Mouse (Mus musculus) forebrain, embryonic 15.5 days (tissue): ENCODE data around the gene Pdik1l. TPM values are rescaled to one million over a fixed set of nuclear protein-coding genes. Genes with fewer than 3 reads are reported as not detected.

Experiments used
- ATAC-seq: fragments of 200-750 bp; cut with Nextera tagmentation; replicated peaks from 2 replicates; pipeline ENCODE4 v1.8.0; 2017; ENCODE audit warnings: mild to moderate bottlenecking, moderate TSS enrichment, moderate library complexity
- H3K27ac ChIP-seq: fragments of 300-500 bp; sonication (generic); replicated peaks from 2 replicates; pipeline ENCODE4 v1.5.1; 2015; ENCODE audit warnings: mild to moderate bottlenecking, inconsistent platforms
- H3K27me3 ChIP-seq: fragments of 300-500 bp; sonication (generic); 2 replicates; pipeline ENCODE4 v1.6.1; 2015; ENCODE audit warnings: inconsistent platforms
- H3K36me3 ChIP-seq: fragments of 300-500 bp; sonication (generic); 2 replicates; pipeline ENCODE4 v1.6.1; 2015; ENCODE audit warnings: mild to moderate bottlenecking, inconsistent platforms
- H3K4me1 ChIP-seq: fragments of 300-500 bp; sonication (generic); 2 replicates; pipeline ENCODE4 v1.6.1; 2015; ENCODE audit warnings: inconsistent platforms
- H3K4me2 ChIP-seq: fragments of 300-500 bp; sonication (generic); replicated peaks from 2 replicates; pipeline ENCODE4 v1.6.1; 2015; ENCODE audit warnings: mild to moderate bottlenecking, inconsistent platforms
- H3K4me3 ChIP-seq: fragments of 300-500 bp; sonication (generic); 2 replicates; pipeline ENCODE4 v1.5.1; 2015; ENCODE audit warnings: mild to moderate bottlenecking, inconsistent platforms
- H3K9ac ChIP-seq: fragments of 300-500 bp; sonication (generic); replicated peaks from 2 replicates; pipeline ENCODE4 v1.6.1; 2015; ENCODE audit warnings: mild to moderate bottlenecking, inconsistent platforms
- H3K9me3 ChIP-seq: fragments of 300-500 bp; sonication (generic); 2 replicates; pipeline ENCODE4 v1.6.1; 2016; ENCODE audit warnings: inconsistent platforms
- WGBS: fragments of 180-500 bp; shearing (Covaris S2); methylation state at CpG from one replicate; pipeline ENCODE4 v1.1.7; 2015; ENCODE audit warnings: mixed read lengths; 5-methylcytosine and 5-hydroxymethylcytosine counted together
- polyA plus RNA-seq: library from polyadenylated mRNA; unstranded; fragments of >200 nt; fragmentation: Nextera tagmentation; extraction: Ambion mirVana; gene quantifications from 2 replicates; pipeline ENCODE4 v1.2.1, GENCODE M21; 2015

Gene Pdik1l
- polyA plus RNA-seq, 1 experiment from 2014 or later: 41.0 TPM

DNA sequence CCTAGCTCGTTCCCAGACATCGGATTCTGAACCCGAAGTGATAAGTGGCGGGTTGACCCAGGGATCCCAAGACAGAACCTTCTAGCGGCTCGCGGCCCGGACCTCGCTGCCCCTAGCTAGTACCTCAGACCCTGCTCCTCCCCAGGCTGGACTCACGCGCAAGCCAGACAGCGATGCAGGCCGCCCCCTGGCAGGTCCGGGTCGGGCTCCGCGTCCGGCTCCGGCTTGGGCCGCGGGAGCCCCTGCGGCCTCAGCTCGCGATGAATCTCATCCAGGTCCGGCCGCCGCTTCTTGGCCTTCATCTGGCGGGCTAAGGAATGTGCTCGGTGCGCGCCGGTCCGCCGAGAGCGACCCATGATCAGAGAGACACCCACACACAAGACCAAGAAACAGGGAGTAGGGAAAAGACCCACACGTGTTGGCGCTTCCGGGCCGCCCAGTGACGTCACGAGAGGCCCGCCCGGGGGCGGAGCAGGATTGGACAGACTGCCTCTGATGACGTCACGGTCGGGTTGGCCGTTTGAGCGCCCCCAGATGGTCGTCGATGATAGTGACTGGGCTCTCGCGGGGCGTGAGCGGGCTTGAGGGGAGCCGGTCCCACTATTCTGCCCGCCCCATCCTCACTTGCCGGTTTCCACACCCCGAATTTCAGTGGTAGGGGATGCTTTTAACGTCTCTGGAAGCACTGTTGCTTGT is 42.4 kb downstream of the Pdik1l start, which contains the start of gene Zfp593:
Zfp593 (minus strand) TSS at position 445 of the 696 bp plus-strand sequence.
- peak; percentile 73 for ATAC-seq
- H3K9me3 ChIP-seq: no peaks in the 10 kb centered on the region
- under 1% methylated on average over 60 of the region's 60 CpGs for WGBS
- H3K9ac ChIP-seq: peak within 1 kb of the TSS; percentile 88
- peaks cover 34% of the 10 kb centered on the region for H3K4me1 ChIP-seq
- H3K36me3 ChIP-seq: no peaks in the 10 kb centered on the region
- H3K4me2 ChIP-seq: peak within 1 kb of the TSS; percentile 97
- H3K27me3 ChIP-seq: peaks cover 33% of the 10 kb centered on the region
- peak within 1 kb of the TSS; percentile 84 for H3K4me3 ChIP-seq
- no peak within 1 kb of the TSS; the same call in 1 of the 2 replicates for H3K27ac ChIP-seq

DNA sequence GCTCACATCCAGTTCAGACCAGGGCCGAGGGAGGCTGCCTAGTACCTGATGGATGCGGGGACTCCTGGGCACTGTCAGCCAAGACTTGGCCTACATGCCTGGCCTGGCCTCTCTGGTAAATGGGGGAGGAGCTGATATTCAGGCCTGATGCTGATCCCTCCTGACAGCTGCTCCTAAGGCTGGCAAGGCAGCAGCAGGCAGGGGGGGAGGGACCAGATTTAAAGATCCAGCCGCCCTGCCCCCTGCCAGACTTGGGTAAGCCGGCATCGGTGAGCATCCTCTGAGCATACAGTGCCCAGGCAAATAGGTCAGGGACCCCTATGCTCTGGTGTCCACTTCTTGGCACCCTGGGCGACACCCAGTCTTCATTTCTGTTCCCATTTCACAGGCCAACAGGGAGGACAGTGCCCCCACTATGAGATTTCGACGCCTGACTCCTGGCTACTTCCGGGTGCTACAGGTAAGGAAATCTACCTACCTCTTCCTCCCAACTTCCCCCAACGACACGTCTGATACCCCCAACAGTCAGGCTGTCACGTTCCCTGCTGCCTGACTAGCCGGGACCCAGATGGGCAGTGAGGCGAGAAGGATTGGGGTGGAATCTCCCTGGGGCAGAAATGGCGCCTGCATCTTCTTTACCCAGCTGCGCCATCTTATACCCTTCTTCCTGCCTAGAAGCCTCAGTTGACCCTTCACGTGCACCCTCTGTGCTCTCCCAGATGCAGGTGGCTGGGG is 44.0 kb downstream of the Pdik1l start, which contains the start of gene E130218I03Rik:
E130218I03Rik (plus strand) TSS at position 147 of the 735 bp plus-strand sequence.
- Histone ChIP-seq H3K9ac (no peak within 1 kb of the TSS; the same call in 1 of the 2 replicates), H3K4me3 (peak within 1 kb of the TSS; percentile 84), H3K4me1 (peaks cover 23% of the 10 kb centered on the region), H3K27ac (no peak within 1 kb of the TSS), H3K4me2 (peak within 1 kb of the TSS; percentile 97), H3K27me3 (peaks cover 22% of the 10 kb centered on the region), H3K9me3 (no peaks in the 10 kb centered on the region), H3K36me3 (no peaks in the 10 kb centered on the region)
- WGBS: 95% methylated on average over 17 of the region's 17 CpGs
- ATAC-seq: no peak

DNA sequence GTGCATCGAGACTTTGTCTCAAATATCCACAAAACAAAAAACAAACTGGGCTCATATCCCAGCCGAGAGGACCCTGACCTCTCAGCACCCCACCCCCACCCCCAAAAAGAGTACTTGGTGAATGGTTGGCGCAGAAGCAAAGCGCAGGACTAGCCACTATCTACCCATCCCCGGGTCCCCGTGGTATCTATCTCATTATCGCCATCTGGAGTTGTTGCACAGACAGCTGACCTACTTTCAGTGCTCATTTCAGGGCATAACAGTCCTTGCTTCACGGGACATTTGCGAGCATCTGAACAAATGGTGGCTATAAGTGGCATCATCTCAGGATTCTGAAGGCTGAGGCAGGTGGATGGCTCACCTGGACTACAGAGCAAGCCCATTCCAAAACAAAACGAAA is 49.0 kb downstream of the Pdik1l start:
- no peak for ATAC-seq
- H3K4me3 ChIP-seq: no peak overlapping the region
- WGBS: 12% methylated on average over 10 of the region's 10 CpGs
- no peak overlapping the region for H3K4me2 ChIP-seq
- H3K36me3 ChIP-seq: no peaks in the 10 kb centered on the region
- H3K27me3 ChIP-seq: peaks cover 9% of the 10 kb centered on the region; the same call in 1 of the 2 replicates
- no peaks in the 10 kb centered on the region for H3K9me3 ChIP-seq
- 0 out of 2 replicates have a peak, but pooled peaks cover 3% of the 10 kb centered on the region for H3K4me1 ChIP-seq
- H3K27ac ChIP-seq: no peak overlapping the region
- no peak overlapping the region for H3K9ac ChIP-seq

DNA sequence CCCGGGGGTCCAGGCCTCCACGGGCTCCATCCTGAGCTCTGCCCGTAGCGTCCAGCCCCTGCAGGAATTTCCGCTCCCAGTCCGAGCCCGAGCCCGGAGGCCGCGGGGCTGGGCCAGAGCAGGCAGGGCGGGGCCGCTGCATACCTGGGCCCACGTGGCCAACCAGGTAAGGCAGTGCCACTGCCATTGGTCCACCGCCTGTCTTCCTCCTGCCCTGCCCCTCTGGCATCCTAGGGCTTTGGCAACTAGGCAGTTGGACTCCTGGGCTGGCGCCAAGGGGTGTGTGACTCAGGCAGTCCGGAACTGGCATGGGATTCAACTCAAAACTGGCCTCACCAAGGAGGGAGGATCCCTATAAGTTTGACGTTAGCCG is 49.4 kb downstream of the Pdik1l start, which contains the start of gene Cnksr1:
Cnksr1 (minus strand) TSS at position 121 of the 373 bp plus-strand sequence.
- Histone ChIP-seq H3K36me3 (no peaks in the 10 kb centered on the region), H3K9ac (no peak within 1 kb of the TSS), H3K4me2 (no peak within 1 kb of the TSS), H3K9me3 (no peaks in the 10 kb centered on the region), H3K4me1 (0 out of 2 replicates have a peak, but pooled peaks cover 3% of the 10 kb centered on the region), H3K4me3 (no peak within 1 kb of the TSS), H3K27ac (no peak within 1 kb of the TSS), H3K27me3 (peaks cover 9% of the 10 kb centered on the region; the same call in 1 of the 2 replicates)
- no peak for ATAC-seq
- whole genome bisulfite sequencing: 1% methylated on average over 18 of the region's 18 CpGs

DNA sequence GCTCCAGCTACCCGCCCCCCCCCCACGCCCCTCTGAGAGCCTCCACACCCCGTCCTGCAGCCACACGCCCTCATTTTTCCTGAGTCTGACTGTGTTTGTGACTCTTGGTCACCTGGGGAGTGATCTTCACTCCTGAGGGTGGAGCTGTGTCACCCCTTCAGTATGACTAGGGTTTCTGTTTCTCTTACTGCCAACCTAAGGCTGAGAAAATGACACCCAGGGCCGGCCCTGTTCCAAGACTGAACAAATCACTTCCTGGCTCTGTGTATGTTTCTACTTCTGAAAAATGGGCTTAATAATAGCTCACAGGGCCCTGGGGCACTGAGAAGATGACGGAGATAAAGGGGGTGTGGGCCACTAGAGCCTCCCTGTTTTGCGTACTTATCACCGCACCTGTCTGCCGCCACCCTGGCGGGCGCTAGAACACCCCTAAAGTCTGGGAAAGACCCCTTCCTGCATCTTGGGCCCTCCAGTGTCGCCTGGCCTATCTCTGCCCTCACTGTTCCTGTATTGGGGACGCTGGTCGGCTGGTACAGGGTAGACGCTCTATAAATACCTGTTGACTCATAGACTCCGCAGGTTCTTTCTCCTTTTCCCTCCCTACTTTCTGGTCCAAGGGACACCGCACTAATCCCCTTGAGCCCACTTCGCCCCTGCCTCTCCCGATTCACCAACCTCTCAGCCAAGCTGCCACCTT is 50.0 kb downstream of the Pdik1l start:
- ATAC-seq: no peak
- 22% methylated on average over 19 of the region's 19 CpGs for WGBS
- no peak overlapping the region for H3K9ac ChIP-seq
- no peak overlapping the region for H3K27ac ChIP-seq
- H3K27me3 ChIP-seq: peaks cover 9% of the 10 kb centered on the region; the same call in 1 of the 2 replicates
- H3K4me2 ChIP-seq: no peak overlapping the region
- no peak overlapping the region for H3K4me3 ChIP-seq
- 0 out of 2 replicates have a peak, but pooled peaks cover 3% of the 10 kb centered on the region for H3K4me1 ChIP-seq
- H3K9me3 ChIP-seq: no peaks in the 10 kb centered on the region
- no peaks in the 10 kb centered on the region for H3K36me3 ChIP-seq

DNA sequence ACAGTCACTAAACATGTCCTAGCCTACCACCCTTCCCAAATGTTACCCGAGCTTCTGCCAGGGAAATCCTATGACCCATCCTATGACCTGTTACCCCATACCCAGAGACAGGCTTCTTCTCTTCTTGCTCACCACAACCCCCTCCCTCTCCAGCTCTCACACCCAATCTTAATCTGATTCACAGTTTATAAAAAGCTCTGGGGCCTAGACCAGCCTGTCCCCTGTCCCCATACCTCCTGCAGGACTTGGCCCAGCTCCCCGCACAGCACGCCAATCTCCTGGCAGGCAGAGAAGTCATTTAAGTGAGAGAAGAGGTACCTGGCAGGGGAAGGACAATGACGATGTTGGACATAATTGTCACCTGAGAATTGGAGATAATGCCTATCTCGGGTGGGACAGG is 52.8 kb downstream of the Pdik1l start:
- 78% methylated on average over 5 of the region's 5 CpGs for WGBS
- Histone ChIP-seq H3K36me3 (no peaks in the 10 kb centered on the region), H3K4me3 (no peak overlapping the region), H3K27ac (no peak overlapping the region), H3K9ac (no peak overlapping the region), H3K9me3 (no peaks in the 10 kb centered on the region), H3K27me3 (peaks cover 9% of the 10 kb centered on the region; the same call in 1 of the 2 replicates), H3K4me1 (0 out of 2 replicates have a peak, but pooled peaks cover 3% of the 10 kb centered on the region), H3K4me2 (no peak overlapping the region)
- no peak for ATAC-seq

DNA sequence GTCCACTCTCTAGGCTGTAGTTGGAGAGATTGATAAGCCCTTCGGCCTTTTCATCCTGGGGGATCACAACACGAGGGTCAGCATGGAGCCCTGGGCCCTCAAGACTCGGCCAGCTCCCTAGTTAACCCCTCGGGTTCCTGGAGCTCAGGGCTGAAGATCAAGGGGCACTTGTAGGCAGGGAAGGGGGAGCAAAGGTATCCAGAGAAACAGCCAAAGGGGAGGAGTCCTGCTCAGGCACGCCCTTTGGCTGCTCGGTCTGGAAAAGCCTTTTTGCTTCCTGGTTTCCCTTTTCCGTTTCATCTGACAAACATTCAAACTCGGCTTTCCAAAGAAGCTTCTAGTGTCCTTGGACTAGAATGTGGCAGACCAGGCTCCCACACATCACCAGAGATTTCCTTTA is 57.3 kb downstream of the Pdik1l start:
- H3K4me1 ChIP-seq: no peaks in the 10 kb centered on the region
- H3K4me2 ChIP-seq: no peak overlapping the region
- H3K36me3 ChIP-seq: no peaks in the 10 kb centered on the region
- H3K4me3 ChIP-seq: no peak overlapping the region
- H3K27ac ChIP-seq: no peak overlapping the region
- no peak for ATAC-seq
- H3K27me3 ChIP-seq: no peaks in the 10 kb centered on the region
- no peak overlapping the region for H3K9ac ChIP-seq
- WGBS: 45% methylated on average over 8 of the region's 8 CpGs
- H3K9me3 ChIP-seq: no peaks in the 10 kb centered on the region

DNA sequence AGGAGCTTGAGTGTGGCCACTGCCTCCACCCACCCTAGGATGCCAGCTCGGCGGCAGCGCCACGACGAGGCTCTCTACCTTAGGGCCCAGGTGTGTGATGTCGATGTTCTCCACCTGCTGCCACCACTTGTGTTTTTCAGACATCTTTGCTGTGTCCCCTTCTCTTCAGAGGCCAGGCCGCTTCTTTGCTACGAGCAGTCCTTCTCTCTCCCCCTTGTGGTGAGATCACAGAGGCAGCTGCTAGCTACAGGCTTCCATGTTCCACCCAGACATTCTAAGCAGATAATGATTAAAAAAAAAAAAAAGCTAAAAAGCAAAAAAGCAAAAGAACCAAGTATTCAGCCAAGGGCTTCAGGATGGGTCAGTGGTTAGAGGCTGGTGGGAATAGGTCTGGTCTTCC is 60.5 kb downstream of the Pdik1l start, which contains the start of gene Catsper4:
Catsper4 (minus strand) TSS at position 190 of the 400 bp plus-strand sequence.
- no peak for ATAC-seq
- Histone ChIP-seq H3K27me3 (no peaks in the 10 kb centered on the region), H3K36me3 (no peaks in the 10 kb centered on the region), H3K9me3 (no peaks in the 10 kb centered on the region), H3K4me3 (no peak within 1 kb of the TSS), H3K9ac (no peak within 1 kb of the TSS), H3K4me1 (no peaks in the 10 kb centered on the region), H3K27ac (no peak within 1 kb of the TSS), H3K4me2 (no peak within 1 kb of the TSS)
- WGBS: 79% methylated on average over 8 of the region's 8 CpGs

Other genes starting within 250 kb of the Pdik1l start
- gene Zfp683, start 234.1 kb downstream of the Pdik1l start, polyA plus RNA-seq: not detected in 2 replicates
- 1.0 and 1.8 TPM in 2 replicates for gene Crybg2, start 227.1 kb downstream of the Pdik1l start, polyA plus RNA-seq
- 1.5 and 1.9 TPM in 2 replicates for gene Cd52, start 192.8 kb downstream of the Pdik1l start, polyA plus RNA-seq
- gene Ubxn11, start 185.3 kb downstream of the Pdik1l start, polyA plus RNA-seq: 12.8 and 15.7 TPM in 2 replicates
- 326 and 335 TPM in 2 replicates for gene Sh3bgrl3, start 159.1 kb downstream of the Pdik1l start, polyA plus RNA-seq
- gene Cep85, start 100.8 kb downstream of the Pdik1l start, polyA plus RNA-seq: 19.9 and 20.5 TPM in 2 replicates
- not detected in 2 replicates for gene Gm7534, start 84.9 kb downstream of the Pdik1l start, polyA plus RNA-seq
- gene Catsper4, start 60.5 kb downstream of the Pdik1l start, polyA plus RNA-seq: not detected in 2 replicates
- 0.08 and 0.11 TPM in 2 replicates for gene Cnksr1, start 49.5 kb downstream of the Pdik1l start, polyA plus RNA-seq
- gene E130218I03Rik, start 44.2 kb downstream of the Pdik1l start, polyA plus RNA-seq: 0.49 TPM in 1 of 2 replicates, not detected in the other
- 17.0 and 17.8 TPM in 2 replicates for gene Zfp593, start 42.3 kb downstream of the Pdik1l start, polyA plus RNA-seq
- not detected in 2 replicates for gene Gm30191, start 41.0 kb downstream of the Pdik1l start, polyA plus RNA-seq
- gene Grrp1, start 33.8 kb downstream of the Pdik1l start, polyA plus RNA-seq: 9.9 and 12.1 TPM in 2 replicates
- gene Trim63, start 27.2 kb upstream of the Pdik1l start, polyA plus RNA-seq: 0.13 and 0.24 TPM in 2 replicates
- 0.05 and 0.11 TPM in 2 replicates for gene Slc30a2, start 55.3 kb upstream of the Pdik1l start, polyA plus RNA-seq
- gene Extl1, start 96.0 kb upstream of the Pdik1l start, polyA plus RNA-seq: 0.22 and 0.34 TPM in 2 replicates
- gene Pafah2, start 108.4 kb upstream of the Pdik1l start, polyA plus RNA-seq: 7.7 TPM in 2 replicates
- 7,875 and 7,989 TPM in 2 replicates for gene Stmn1, start 180.4 kb upstream of the Pdik1l start, polyA plus RNA-seq
- gene Paqr7, start 208.8 kb upstream of the Pdik1l start, polyA plus RNA-seq: 10.8 and 12.3 TPM in 2 replicates
- 5.1 and 6.8 TPM in 2 replicates for gene Aunip, start 223.1 kb upstream of the Pdik1l start, polyA plus RNA-seq
- 157 and 161 TPM in 2 replicates for gene Mtfr1l, start 247.5 kb upstream of the Pdik1l start, polyA plus RNA-seq